Mouse (Mus musculus) midbrain, embryonic 16.5 days (tissue): ENCODE results near the gene Tmem189. TPM values are rescaled to one million over a fixed set of nuclear protein-coding genes. Genes with fewer than 3 reads are reported as not detected.
"Not testable (repeated sequence)": the region's sequence is repeated elsewhere in the genome, so short reads cannot be mapped to it uniquely, and the experiment has no call there.

Experiments used
- ATAC-seq: fragments of 200-750 bp; cut with Nextera tagmentation; 2 replicates; pipeline ENCODE4 v1.8.0; 2017; ENCODE audit warnings: moderate TSS enrichment
- H3K27ac ChIP-seq: fragments of 300-500 bp; sonication (generic); 2 replicates; pipeline ENCODE4 v1.5.1; 2014; ENCODE audit warnings: mild to moderate bottlenecking, low read length, mixed read lengths
- H3K27me3 ChIP-seq: fragments of 300-500 bp; sonication (generic); 2 replicates; pipeline ENCODE4 v1.6.1; 2014; ENCODE audit warnings: low read depth, low read length, mixed read lengths; ENCODE audit not compliant: control insufficient read depth, insufficient read depth
- H3K36me3 ChIP-seq: fragments of 300-500 bp; sonication (generic); 2 replicates; pipeline ENCODE4 v1.6.1; 2014; ENCODE audit warnings: mild to moderate bottlenecking, low read length, moderate library complexity, mixed read lengths; ENCODE audit not compliant: control insufficient read depth, insufficient read depth
- H3K4me1 ChIP-seq: fragments of 300-500 bp; sonication (generic); 2 replicates; pipeline ENCODE4 v1.6.1; 2014; ENCODE audit warnings: mild to moderate bottlenecking, low read length, mixed read lengths; ENCODE audit not compliant: control insufficient read depth, insufficient read depth
- H3K4me2 ChIP-seq: fragments of 300-500 bp; sonication (generic); 2 replicates; pipeline ENCODE4 v1.6.1; 2014; ENCODE audit warnings: mild to moderate bottlenecking, low read length, mixed read lengths
- H3K4me3 ChIP-seq: fragments of 300-500 bp; sonication (generic); 2 replicates; pipeline ENCODE4 v1.5.1; 2014; ENCODE audit warnings: low read depth, mild to moderate bottlenecking, low read length, moderate library complexity, mixed read lengths
- H3K9ac ChIP-seq: fragments of 300-500 bp; sonication (generic); 2 replicates; pipeline ENCODE4 v1.6.1; 2014; ENCODE audit warnings: low read depth, low read length, mixed read lengths
- H3K9me3 ChIP-seq: fragments of 300-500 bp; sonication (generic); replicated peaks from 2 replicates; pipeline ENCODE4 v1.6.1; 2014; ENCODE audit warnings: mild to moderate bottlenecking, low read length, mixed read lengths; ENCODE audit not compliant: control insufficient read depth, poor library complexity, severe bottlenecking
- WGBS: fragments of 180-500 bp; shearing (Covaris S2); extraction: QIAGEN DNeasy Blood & Tissue Kit; methylation state at CpG from one replicate; pipeline ENCODE4 v1.1.7; 2014; 5-methylcytosine and 5-hydroxymethylcytosine counted together
- polyA plus RNA-seq: library from polyadenylated mRNA; unstranded; fragments of >200 nt; fragmentation: Nextera tagmentation; extraction: Ambion mirVana; gene quantifications from 2 replicates; pipeline ENCODE4 v1.2.1, GENCODE M21; 2015

Tmem189 gene
- polyA plus RNA-seq, 1 experiment from 2014 or later, result 30.3 TPM

DNA sequence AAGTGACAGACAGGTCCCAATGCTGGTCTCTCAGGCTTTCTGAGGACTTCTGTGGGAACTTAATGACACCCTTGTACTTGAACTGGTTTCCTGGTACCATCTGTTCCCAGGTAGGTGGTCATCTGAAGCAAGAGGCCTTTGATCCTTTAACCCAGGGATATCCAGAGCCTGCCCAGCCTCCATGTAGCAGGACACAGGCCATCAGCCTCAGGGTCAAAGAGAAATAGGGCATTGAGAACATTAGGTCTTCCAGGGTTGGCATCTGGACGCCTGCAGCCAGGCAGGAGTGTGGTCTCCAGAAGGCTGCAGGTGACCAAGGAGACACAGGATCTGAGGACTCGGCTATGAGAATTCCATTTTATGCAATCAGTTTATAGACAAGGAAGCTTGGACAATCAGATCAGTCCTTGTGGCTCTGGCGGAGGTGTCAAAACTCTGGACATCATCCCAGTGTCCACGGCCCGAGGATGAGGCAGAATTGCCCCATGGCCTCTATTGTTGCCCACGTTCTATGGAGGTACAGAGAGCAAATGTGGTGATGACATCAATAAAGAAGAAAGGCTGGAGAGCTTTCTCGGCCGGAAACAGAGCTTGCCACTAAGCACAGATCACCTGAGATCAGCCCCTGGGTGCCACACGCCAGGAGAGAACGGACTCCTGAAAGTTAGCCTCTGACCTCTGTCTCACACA lies 34.6 kb downstream of the Tmem189 start:
- Histone ChIP-seq H3K4me1 (peaks cover 9% of the 10 kb centered on the region), H3K27ac (no peak overlapping the region), H3K9me3 (no peaks in the 10 kb centered on the region), H3K9ac (no peak overlapping the region), H3K4me3 (no peak overlapping the region), H3K27me3 (no peaks in the 10 kb centered on the region), H3K36me3 (peaks cover 2% of the 10 kb centered on the region; the same call in 1 of the 2 replicates), H3K4me2 (no peak overlapping the region)
- 93% methylated on average over 10 of the region's 10 CpGs for WGBS
- no peak for ATAC-seq

DNA sequence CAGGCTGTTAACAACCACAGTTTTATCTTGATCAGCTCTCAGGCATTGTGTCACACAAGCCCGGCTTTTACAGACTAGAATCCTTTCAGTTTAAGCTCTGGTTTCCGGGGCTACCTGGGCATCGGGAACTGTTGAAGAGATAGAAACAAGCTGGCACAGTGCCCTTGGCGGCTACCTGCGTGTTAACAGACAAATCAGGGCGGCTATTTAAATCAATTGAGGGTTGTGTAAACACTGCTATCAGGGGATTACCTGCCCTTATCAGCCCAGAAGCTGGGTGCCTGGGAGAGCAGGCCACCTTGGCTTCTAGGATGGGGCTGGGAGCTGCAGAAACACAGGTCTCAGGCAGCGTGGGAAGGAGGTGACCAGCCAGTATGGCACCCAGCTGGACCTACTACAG lies 36.9 kb downstream of the Tmem189 start:
- 87% methylated on average over 7 of the region's 7 CpGs for WGBS
- ATAC-seq, result no peak
- Histone ChIP-seq H3K9ac (no peak overlapping the region), H3K4me3 (no peak overlapping the region), H3K4me1 (no peaks in the 10 kb centered on the region), H3K27me3 (no peaks in the 10 kb centered on the region), H3K4me2 (no peak overlapping the region), H3K36me3 (peaks cover 2% of the 10 kb centered on the region; the same call in 1 of the 2 replicates), H3K9me3 (no peaks in the 10 kb centered on the region), H3K27ac (no peak overlapping the region)

DNA sequence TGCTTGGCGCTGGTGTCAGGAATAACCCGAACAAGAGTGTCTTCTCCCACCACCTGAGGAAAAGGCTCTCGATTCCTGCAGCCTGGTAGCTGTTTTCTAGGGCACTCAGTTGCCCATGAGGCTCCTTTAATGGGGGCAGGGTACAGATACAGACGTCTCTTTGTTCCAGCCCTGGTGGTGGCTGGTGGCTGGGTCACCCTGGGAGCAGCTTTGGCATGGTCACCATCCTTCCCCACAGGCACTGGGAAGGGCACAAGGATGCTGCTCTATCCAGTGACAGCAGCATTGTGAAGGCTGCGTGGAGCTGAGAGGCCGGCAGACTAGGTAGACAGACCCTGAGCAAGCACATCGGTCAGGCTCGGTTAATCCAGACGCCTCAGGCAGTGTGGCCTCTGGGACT lies 38.0 kb downstream of the Tmem189 start:
- Histone ChIP-seq H3K9ac (no peak overlapping the region), H3K4me3 (no peak overlapping the region), H3K4me2 (no peak overlapping the region), H3K36me3 (peaks cover 2% of the 10 kb centered on the region; the same call in 1 of the 2 replicates), H3K4me1 (no peaks in the 10 kb centered on the region), H3K27me3 (no peaks in the 10 kb centered on the region), H3K27ac (no peak overlapping the region), H3K9me3 (no peaks in the 10 kb centered on the region)
- no peak for ATAC-seq
- 85% methylated on average over 9 of the region's 9 CpGs for WGBS

DNA sequence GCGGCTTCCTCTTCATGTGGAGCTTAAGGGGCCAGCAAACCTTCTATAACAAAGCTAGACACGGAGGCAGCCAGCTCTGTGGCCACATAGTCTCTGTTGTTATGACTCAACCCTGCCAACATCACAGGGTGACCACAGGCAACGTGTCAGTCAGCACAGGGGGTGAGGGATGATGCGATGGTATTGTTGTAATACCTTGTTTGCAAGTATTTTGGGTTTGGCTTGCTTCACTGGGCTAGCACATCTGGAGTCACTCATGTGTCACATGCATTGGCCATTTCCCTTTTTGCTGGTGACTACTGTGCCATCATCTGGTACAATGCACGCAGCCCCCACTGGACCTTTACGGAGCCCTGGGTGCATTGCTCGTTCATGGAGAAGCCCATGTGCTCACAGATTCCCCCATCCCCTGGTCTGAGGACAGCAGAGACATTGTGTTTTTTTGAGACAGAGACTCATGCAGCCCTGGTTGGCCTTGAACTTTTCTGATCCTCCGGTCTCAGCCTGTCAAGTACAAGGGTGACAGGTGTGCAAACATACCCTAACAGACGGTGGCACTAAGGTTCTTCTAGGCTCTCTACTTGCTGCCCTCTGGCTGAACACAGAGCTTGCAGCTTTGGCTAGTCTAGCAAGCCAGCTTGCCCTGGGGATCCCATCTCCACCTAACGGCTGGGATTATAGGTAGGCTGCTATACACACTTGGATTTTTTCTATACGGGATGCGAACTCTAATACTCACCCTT lies 40.2 kb downstream of the Tmem189 start:
- Histone ChIP-seq H3K4me3 (no peak overlapping the region), H3K27me3 (no peaks in the 10 kb centered on the region), H3K36me3 (peaks cover 4% of the 10 kb centered on the region), H3K9ac (no peak overlapping the region), H3K27ac (no peak overlapping the region), H3K4me2 (no peak overlapping the region), H3K4me1 (no peaks in the 10 kb centered on the region), H3K9me3 (no peaks in the 10 kb centered on the region)
- WGBS, result 88% methylated on average over 12 of the region's 12 CpGs
- no peak for ATAC-seq

DNA sequence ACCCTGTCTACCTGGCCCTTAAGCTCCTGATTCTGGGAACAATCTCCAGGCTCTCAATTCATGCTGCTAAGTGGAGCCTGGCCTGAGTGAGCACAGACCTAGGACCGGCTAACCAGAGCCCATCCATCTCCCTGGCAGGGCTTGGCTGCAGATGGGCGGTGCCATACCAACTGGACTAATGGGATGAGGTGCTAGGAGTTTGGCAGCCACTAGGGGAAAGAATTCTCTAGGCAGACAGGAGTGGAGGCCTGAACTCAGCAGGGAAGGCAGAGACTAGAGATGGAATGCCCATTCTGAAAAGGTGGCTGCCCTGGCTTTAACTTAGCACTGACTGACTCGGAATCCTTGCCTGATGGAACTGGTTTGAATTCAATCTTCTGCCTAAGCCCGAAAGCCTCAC lies 43.2 kb downstream of the Tmem189 start:
- Histone ChIP-seq H3K4me2 (no peak overlapping the region), H3K36me3 (peaks cover 4% of the 10 kb centered on the region), H3K9ac (no peak overlapping the region), H3K27me3 (no peaks in the 10 kb centered on the region), H3K27ac (no peak overlapping the region), H3K4me3 (no peak overlapping the region), H3K4me1 (no peaks in the 10 kb centered on the region), H3K9me3 (no peaks in the 10 kb centered on the region)
- ATAC-seq, result no peak
- 89% methylated on average over 4 of the region's 4 CpGs for WGBS

DNA sequence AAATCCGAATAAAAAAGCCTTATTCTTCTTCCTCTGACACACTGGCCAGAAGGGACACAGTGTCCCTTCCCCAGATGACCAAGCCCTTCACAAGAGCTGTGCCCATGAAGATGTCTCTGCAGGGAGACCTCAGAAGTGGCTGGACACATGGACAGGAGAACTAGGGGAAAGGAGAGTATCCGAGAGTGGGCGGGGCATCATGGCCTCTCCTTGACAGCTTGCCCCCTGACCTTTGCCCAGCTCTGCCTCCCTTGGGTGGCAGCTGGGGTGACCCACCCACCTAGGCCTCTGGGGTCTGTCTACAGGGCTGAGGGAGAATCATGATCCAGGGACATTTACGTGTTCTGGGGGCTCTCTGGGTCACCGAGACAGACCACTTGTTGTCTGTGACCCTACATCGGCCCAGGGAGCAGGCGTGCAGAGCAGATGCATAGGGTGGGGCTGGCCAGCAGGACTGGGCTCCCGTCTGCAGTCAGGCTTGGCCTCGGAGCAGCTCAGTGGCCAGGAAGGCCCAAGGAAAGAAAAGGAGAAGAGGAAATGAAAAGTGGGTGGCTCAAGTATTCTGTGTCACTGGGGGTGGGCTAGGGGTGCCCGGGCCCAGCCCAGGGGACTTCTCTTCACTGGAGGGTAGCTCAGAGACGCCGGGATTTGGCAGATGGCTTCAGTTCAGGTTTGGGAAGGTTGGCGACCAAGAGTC lies 46.1 kb downstream of the Tmem189 start:
- H3K36me3 ChIP-seq, H3K27me3 ChIP-seq, H3K4me3 ChIP-seq, ATAC-seq, H3K4me1 ChIP-seq, H3K4me2 ChIP-seq, H3K9me3 ChIP-seq, H3K27ac ChIP-seq, H3K9ac ChIP-seq: not testable (repeated sequence)
- 90% methylated on average over 13 of the region's 13 CpGs for WGBS

DNA sequence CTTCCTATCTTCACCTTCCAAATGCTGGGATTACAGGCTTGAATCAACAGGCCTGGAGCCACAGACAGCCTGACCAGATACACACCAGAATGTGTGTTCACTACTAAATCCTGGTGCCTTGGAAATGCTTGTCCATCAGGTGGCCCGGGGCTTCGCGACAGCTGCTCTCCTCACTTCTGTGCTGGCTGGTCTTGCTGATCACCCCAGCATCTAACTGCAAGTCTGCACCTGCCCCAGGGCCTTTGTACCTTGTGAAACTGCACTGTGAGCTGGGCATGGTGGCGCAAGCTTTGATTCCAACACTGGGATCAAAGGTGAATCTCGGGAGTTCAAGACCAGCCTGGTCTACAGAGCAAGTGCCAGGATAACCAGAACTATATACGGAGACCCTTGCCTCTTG lies 47.5 kb downstream of the Tmem189 start:
- H3K36me3 ChIP-seq, result peaks cover 4% of the 10 kb centered on the region
- WGBS, result 94% methylated on average over 6 of the region's 6 CpGs
- no peaks in the 10 kb centered on the region for H3K9me3 ChIP-seq
- H3K27ac ChIP-seq, result no peak overlapping the region
- no peak overlapping the region for H3K4me3 ChIP-seq
- no peak overlapping the region for H3K9ac ChIP-seq
- ATAC-seq, result no peak
- H3K27me3 ChIP-seq, result no peaks in the 10 kb centered on the region
- H3K4me2 ChIP-seq, result no peak overlapping the region
- no peaks in the 10 kb centered on the region for H3K4me1 ChIP-seq

DNA sequence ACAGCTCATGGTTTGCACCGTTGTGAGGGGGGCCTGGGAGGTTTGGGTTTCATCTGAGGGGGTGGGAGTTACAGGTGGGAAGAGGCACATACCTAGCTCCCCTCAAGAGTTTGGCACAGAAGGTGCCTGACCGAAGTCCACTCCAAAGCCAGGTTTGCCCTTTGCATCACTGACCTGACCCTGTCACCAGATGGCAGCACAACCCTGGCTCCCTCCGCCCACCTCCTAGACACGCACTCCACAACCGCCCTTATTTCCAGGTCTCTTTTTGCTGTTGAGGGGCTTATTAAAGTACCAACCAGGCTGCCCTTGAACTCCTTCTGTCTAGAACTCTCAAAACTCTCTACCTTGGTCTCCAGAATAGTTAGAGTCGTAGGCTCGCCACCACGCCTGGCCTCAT lies 48.3 kb downstream of the Tmem189 start:
- no peak for ATAC-seq
- Histone ChIP-seq H3K9ac (no peak overlapping the region), H3K4me3 (no peak overlapping the region), H3K9me3 (no peaks in the 10 kb centered on the region), H3K27ac (no peak overlapping the region), H3K27me3 (no peaks in the 10 kb centered on the region), H3K4me1 (no peaks in the 10 kb centered on the region), H3K36me3 (peaks cover 4% of the 10 kb centered on the region), H3K4me2 (no peak overlapping the region)
- 51% methylated on average over 8 of the region's 8 CpGs for WGBS

DNA sequence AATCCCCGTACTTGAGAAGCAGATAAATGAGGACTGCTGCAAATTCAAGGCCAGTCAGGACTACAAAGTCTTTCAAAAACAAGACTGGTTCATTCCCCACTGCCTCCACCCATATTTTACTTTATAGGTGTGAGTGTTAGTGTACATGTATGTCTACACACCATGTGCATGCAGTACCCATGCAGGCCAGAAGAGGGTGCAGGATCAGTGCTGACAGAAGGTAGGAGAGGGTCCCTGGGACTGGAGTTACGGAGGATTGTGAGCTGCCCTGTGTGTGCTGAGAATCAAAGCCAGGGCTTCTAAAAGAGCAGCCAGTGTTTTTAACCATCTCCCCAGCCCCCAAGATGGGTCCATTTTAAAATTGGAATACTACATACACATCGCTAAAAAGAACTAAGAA lies 49.3 kb downstream of the Tmem189 start:
- no peak for ATAC-seq
- Histone ChIP-seq H3K4me2 (no peak overlapping the region), H3K9ac (no peak overlapping the region), H3K27me3 (no peaks in the 10 kb centered on the region), H3K36me3 (peaks cover 4% of the 10 kb centered on the region), H3K4me3 (no peak overlapping the region), H3K9me3 (no peaks in the 10 kb centered on the region), H3K4me1 (no peaks in the 10 kb centered on the region), H3K27ac (no peak overlapping the region)
- 83% methylated on average over 3 of the region's 3 CpGs for WGBS
